Mouse (Mus musculus): Measurements from ENCODE around the gene Gm2026. TPM values are rescaled to one million over a fixed set of nuclear protein-coding genes. Genes with fewer than 3 reads are reported as not detected.

Gene Gm2026
- 0.63 TPM in 1 of 2 replicates, not detected in the other for polyA plus RNA-seq (2012; rRNA removed; ENCODE audit: low replicate concordance)

DNA sequence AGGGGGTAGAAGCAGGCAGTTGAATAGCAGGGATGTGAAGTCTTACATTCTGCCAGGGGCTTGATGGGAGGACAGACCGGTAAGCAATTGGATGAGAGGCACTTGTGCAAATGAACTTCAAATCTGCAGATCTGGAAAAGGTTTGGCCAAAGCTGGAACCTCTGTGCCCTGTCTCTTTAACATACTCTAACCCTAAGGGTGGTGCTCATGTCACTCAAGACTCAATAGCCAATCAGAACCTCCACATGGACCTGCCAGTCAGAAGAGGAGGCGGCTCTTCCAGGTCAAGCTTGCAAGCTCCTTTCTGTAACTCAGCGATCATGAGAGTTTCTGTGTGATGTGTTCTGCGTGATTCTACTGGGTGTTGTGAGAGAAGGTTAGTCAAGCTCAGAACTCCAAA lies at the start of gene Gm2026:
Gene Gm2026 (plus strand): TSS at position 301 of the 400 bp plus-strand sequence.

DNA sequence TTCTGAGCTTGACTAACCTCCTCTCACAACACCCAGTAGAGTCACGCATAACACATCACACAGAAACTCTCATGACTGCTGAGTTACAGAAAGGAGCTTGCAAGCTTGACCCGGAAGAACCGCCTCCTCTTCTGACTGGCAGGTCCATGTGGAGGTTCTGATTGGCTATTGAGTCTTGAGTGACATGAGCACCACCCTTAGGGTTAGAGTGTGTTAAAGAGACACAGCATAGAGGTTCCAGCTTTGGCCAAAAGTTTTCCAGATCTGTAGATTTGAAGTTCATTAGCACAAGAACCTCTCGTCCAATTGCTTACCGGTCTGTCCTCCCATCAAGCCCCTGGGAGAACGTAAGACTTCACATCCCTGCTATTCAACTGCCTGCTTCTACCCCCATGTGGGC lies 34.1 kb upstream of the Gm2026 start, which contains the start of gene Zfp966:
Gene Zfp966 (minus strand): TSS at position 101 of the 400 bp plus-strand sequence.

Other genes with a start within 250 kb of the Gm2026 start
- not detected in 2 replicates for gene Gm2007, start 223.8 kb upstream of the Gm2026 start, polyA plus RNA-seq (2012; rRNA removed; ENCODE audit: low replicate concordance)
- gene Gm14288, start 164.2 kb upstream of the Gm2026 start, polyA plus RNA-seq (2012; rRNA removed; ENCODE audit: low replicate concordance), result 2.9 and 3.6 TPM in 2 replicates
- 4.9 and 9.2 TPM in 2 replicates for gene Gm6710, start 96.1 kb upstream of the Gm2026 start, polyA plus RNA-seq (2012; rRNA removed; ENCODE audit: low replicate concordance)
- gene Zfp966, start 34.2 kb upstream of the Gm2026 start, polyA plus RNA-seq (2012; rRNA removed; ENCODE audit: low replicate concordance), result 0.93 and 0.95 TPM in 2 replicates
- gene Gm2004, start 184.5 kb downstream of the Gm2026 start, polyA plus RNA-seq (2012; rRNA removed; ENCODE audit: low replicate concordance), result 0.09 and 0.58 TPM in 2 replicates